Mouse (Mus musculus) heart, postnatal 0 days (tissue): ENCODE data around the gene Cutc. TPM values are rescaled to one million over a fixed set of nuclear protein-coding genes. Genes with fewer than 3 reads are reported as not detected.
A peak's percentile ranks its signal among the peaks of the same experiment; 100 is the strongest.

Experiments used
- ATAC-seq: fragments of 200-750 bp; cut with Nextera tagmentation; 2 replicates; pipeline ENCODE4 v1.8.0; 2017; ENCODE audit warnings: low read depth, moderate number of reproducible peaks, moderate library complexity; ENCODE audit not compliant: insufficient read depth
- DNase-seq: peaks from one replicate; pipeline ENCODE4 v3.0.0-alpha.2; 2016; ENCODE audit warnings: low spot score
- H3K27ac ChIP-seq: fragments of 300-500 bp; sonication (generic); 2 replicates; pipeline ENCODE4 v1.5.1; 2014; ENCODE audit warnings: low read depth, mild to moderate bottlenecking
- H3K27me3 ChIP-seq: fragments of 300-500 bp; sonication (generic); 2 replicates; pipeline ENCODE4 v1.6.1; 2014; ENCODE audit warnings: low read length, mixed read lengths; ENCODE audit not compliant: control insufficient read depth, insufficient read depth
- H3K36me3 ChIP-seq: fragments of 300-500 bp; sonication (generic); replicated peaks from 2 replicates; pipeline ENCODE4 v1.6.1; 2014; ENCODE audit warnings: low read length, mixed read lengths; ENCODE audit not compliant: control insufficient read depth, insufficient read depth
- H3K4me1 ChIP-seq: fragments of 300-500 bp; sonication (generic); 2 replicates; pipeline ENCODE4 v1.6.1; 2014; ENCODE audit warnings: antibody characterized with exemption; ENCODE audit not compliant: control insufficient read depth, insufficient read depth
- H3K4me2 ChIP-seq: fragments of 300-500 bp; sonication (generic); 2 replicates; pipeline ENCODE4 v1.6.1; 2014; ENCODE audit warnings: low read depth, mild to moderate bottlenecking, low read length, moderate library complexity
- H3K4me3 ChIP-seq: fragments of 300-500 bp; sonication (generic); 2 replicates; pipeline ENCODE4 v1.5.1; 2014; ENCODE audit warnings: low read depth, low read length
- H3K9ac ChIP-seq: fragments of 300-500 bp; sonication (generic); replicated peaks from 2 replicates; pipeline ENCODE4 v1.6.1; 2014; ENCODE audit warnings: low read depth, low read length, mixed read lengths
- H3K9me3 ChIP-seq: fragments of 300-500 bp; sonication (generic); replicated peaks from 2 replicates; pipeline ENCODE4 v1.6.1; 2016; ENCODE audit warnings: low read length; ENCODE audit not compliant: control insufficient read depth
- CTCF ChIP-seq: IDR thresholded peaks from 2 replicates; pipeline ENCODE4 v1.5.1; 2016; ENCODE audit warnings: antibody characterized with exemption, control low read depth, low read depth
- EP300 ChIP-seq: IDR thresholded peaks from 2 replicates; pipeline ENCODE4 v1.6.1; 2016; ENCODE audit warnings: antibody characterized with exemption, low read depth
- WGBS: fragments of 180-500 bp; shearing (Covaris S2); extraction: QIAGEN DNeasy Blood & Tissue Kit; methylation state at CpG from one replicate; pipeline ENCODE4 v1.1.7; 2014; 5-methylcytosine and 5-hydroxymethylcytosine counted together
- polyA plus RNA-seq: library from polyadenylated mRNA; unstranded; fragments of >200 nt; fragmentation: Nextera tagmentation; extraction: Ambion mirVana; gene quantifications from 2 replicates; pipeline ENCODE4 v1.2.1, GENCODE M21; 2015
- total RNA-seq: library from RNA; depleted of rRNA; stranded (reverse); fragments of >200 nt; gene quantifications from 2 replicates; pipeline ENCODE4 v1.2.3, GENCODE M21; 2014; ENCODE audit warnings: low replicate concordance; rRNA removed

Cutc gene
- total and polyA plus RNA-seq, 2 experiments from 2014 or later, result 1.1 to 15.1 TPM

DNA sequence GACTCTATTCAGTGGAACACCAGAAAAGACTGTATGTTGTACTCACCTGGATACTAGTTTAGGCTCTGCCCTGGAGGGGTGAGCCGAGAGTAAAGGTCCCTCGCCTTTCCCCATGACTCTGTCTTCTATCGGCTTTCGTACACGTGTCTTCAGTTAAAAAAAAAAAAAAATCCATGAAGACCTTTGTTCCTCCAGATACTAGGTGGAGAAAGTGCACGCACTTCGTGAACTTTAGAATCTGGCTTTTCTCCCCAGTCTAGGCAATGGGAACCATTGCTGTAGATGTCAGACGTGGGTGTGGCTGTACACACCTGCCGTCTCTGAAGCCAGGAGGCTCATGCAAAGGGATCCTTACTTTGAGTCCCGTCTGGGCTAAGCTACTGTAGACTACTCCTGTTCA, 60.5 kb downstream of the Cutc start:
- H3K9ac ChIP-seq, result no peak overlapping the region
- H3K4me3 ChIP-seq, result no peak overlapping the region
- TF ChIP-seq EP300, result no peak
- TF ChIP-seq CTCF, result no peak
- ATAC-seq (no peak), DNase-seq (no peak)
- H3K4me1 ChIP-seq, result no peaks in the 10 kb centered on the region
- WGBS, result 81% methylated on average over 10 of the region's 10 CpGs
- H3K4me2 ChIP-seq, result no peak overlapping the region
- no peaks in the 10 kb centered on the region for H3K36me3 ChIP-seq
- no peaks in the 10 kb centered on the region for H3K27me3 ChIP-seq
- H3K27ac ChIP-seq, result no peak overlapping the region
- no peaks in the 10 kb centered on the region for H3K9me3 ChIP-seq

DNA sequence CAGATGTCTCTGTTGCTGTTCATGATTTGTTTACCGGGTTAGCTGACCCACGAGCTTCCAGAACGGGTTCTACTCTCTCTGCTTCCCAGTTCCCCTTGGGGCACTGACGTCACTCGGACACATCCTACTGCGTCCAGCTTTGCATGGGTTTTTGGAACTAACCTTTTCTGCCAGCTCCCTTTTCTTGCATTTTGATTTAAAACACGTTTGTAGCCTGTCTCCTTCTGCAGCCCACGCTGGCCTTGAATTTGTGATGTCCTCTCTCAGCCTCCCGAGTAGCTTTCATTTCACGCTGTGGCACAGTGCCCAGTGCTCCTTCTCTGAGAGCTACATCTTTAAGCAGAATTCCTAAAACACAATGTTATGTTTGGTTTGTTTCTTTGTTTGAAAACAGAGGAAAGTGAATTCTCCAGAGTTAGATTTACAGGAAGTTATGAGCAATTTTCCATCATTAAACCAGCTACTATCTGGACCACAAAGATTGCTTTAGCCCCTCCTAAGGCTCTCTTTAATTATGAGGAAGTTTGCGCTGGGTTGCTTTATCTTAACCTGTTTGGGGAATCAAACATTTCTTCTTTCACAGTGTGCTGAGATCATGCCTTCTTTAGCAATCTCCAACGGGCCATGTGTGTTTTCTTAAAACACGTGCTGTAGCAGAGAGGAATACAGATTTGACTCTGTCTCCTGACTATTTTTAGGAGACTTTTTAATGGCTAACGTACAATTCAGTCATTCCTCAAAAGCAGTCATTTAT, 63.0 kb downstream of the Cutc start:
- H3K4me3 ChIP-seq, result peak overlapping the region; percentile 18; the same call in 1 of the 2 replicates
- ATAC-seq (no peak), DNase-seq (no peak)
- peak overlapping the region; percentile 24; the same call in 1 of the 2 replicates for H3K4me2 ChIP-seq
- H3K27me3 ChIP-seq, result no peaks in the 10 kb centered on the region
- TF ChIP-seq CTCF (no peak), EP300 (no peak)
- H3K9ac ChIP-seq, result no peak overlapping the region
- no peaks in the 10 kb centered on the region for H3K4me1 ChIP-seq
- no peaks in the 10 kb centered on the region for H3K9me3 ChIP-seq
- no peak overlapping the region for H3K27ac ChIP-seq
- 52% methylated on average over 14 of the region's 14 CpGs for WGBS
- no peaks in the 10 kb centered on the region for H3K36me3 ChIP-seq

Other genes with a start within 250 kb of the Cutc start
- 344 and 375 TPM in 2 replicates for gene Got1, start 228.4 kb upstream of the Cutc start, total RNA-seq
- gene Got1, start 228.4 kb upstream of the Cutc start, polyA plus RNA-seq, result 394 and 404 TPM in 2 replicates
- gene Nkx2-3, start 140.7 kb upstream of the Cutc start, total RNA-seq, result 0.15 TPM in 1 of 2 replicates, not detected in the other
- gene Nkx2-3, start 140.7 kb upstream of the Cutc start, polyA plus RNA-seq, result not detected in 2 replicates
- 19.8 and 26.7 TPM in 2 replicates for gene Slc25a28, start 78.1 kb upstream of the Cutc start, total RNA-seq
- 8.6 and 8.9 TPM in 2 replicates for gene Slc25a28, start 78.1 kb upstream of the Cutc start, polyA plus RNA-seq
- 0.70 and 2.1 TPM in 2 replicates for gene Entpd7, start 63.3 kb upstream of the Cutc start, total RNA-seq
- 2.9 and 3.2 TPM in 2 replicates for gene Entpd7, start 63.3 kb upstream of the Cutc start, polyA plus RNA-seq
- gene Cox15, start within 50 bp of the Cutc start, total RNA-seq, result 29.5 and 31.0 TPM in 2 replicates
- 9.4 and 9.8 TPM in 2 replicates for gene Cox15, start within 50 bp of the Cutc start, polyA plus RNA-seq
- gene Abcc2, start 29.2 kb downstream of the Cutc start, total RNA-seq, result not detected in 2 replicates
- not detected in 2 replicates for gene Abcc2, start 29.2 kb downstream of the Cutc start, polyA plus RNA-seq
- 12.3 and 12.4 TPM in 2 replicates for gene Dnmbp, start 187.2 kb downstream of the Cutc start, total RNA-seq
- 5.8 and 6.0 TPM in 2 replicates for gene Dnmbp, start 187.2 kb downstream of the Cutc start, polyA plus RNA-seq
- not detected in 2 replicates for gene Cpn1, start 233.6 kb downstream of the Cutc start, total RNA-seq
- 0.12 and 0.15 TPM in 2 replicates for gene Cpn1, start 233.6 kb downstream of the Cutc start, polyA plus RNA-seq